Mouse (Mus musculus) erythroblast, embryonic 14.5 days (primary cell): ENCODE measurements at regions not wholly inside any gene's neighbourhood (a gene's known extent, or its start where the extent isn't known, plus 50 kb on each side); places are given as distances from the start of the nearest gene placed in this dataset.
A peak's percentile ranks its signal among the peaks of the same experiment; 100 is the strongest.

Experiments
- H3K27me3 ChIP-seq: 2 replicates; pipeline ENCODE4 v1.6.1; 2012; ENCODE audit warnings: inconsistent platforms; ENCODE audit not compliant: control insufficient read depth
- H3K36me3 ChIP-seq: 2 replicates; pipeline ENCODE4 v1.6.1; 2012; ENCODE audit warnings: mild to moderate bottlenecking, inconsistent platforms; ENCODE audit not compliant: control insufficient read depth
- H3K4me1 ChIP-seq: 2 replicates; pipeline ENCODE4 v1.6.1; 2012; ENCODE audit warnings: inconsistent platforms; ENCODE audit not compliant: control insufficient read depth
- H3K4me3 ChIP-seq: replicated peaks from 2 replicates; pipeline ENCODE3; 2012; ENCODE audit warnings: moderate library complexity, mild to moderate bottlenecking, inconsistent platforms
- H3K9me3 ChIP-seq: 2 replicates; pipeline ENCODE4 v1.6.1; 2012; ENCODE audit warnings: low read length, inconsistent platforms, mixed read lengths; ENCODE audit not compliant: control insufficient read depth
- GATA1 ChIP-seq: IDR thresholded peaks from 2 replicates; pipeline ENCODE4 v1.6.1; 2012; ENCODE audit warnings: low read length, inconsistent platforms, mixed read lengths
- TAL1 ChIP-seq: IDR thresholded peaks from 3 replicates; pipeline ENCODE4 v1.6.1; 2012; ENCODE audit warnings: low read length, inconsistent platforms, mixed read lengths

DNA sequence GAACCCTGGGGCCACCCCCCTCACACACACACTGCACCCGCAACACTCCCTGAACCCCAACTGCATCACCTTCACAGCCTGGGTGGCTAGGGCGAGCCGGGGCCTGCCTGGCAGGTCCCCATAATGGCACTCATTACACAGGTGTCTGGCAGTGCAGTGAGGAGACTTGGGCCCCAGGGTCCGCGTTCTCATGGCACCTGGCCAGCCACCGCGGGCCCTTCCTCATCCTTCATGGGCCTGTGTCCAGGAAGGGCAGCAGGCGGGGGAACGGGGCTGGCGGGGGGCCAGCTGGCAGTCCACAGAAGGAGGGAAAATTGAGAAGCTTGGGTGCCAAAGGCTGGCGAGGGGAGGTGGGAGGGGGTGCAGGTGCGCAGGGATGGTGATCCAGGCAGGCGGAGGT, 78.3 kb upstream of the Tmem189 start:
- no peaks in the 10 kb centered on the region for H3K36me3 ChIP-seq
- no peak overlapping the region for H3K4me3 ChIP-seq
- no peaks in the 10 kb centered on the region for H3K9me3 ChIP-seq
- H3K27me3 ChIP-seq = no peaks in the 10 kb centered on the region
- TF ChIP-seq TAL1 (no peak), GATA1 (no peak)
- peaks cover 30% of the 10 kb centered on the region for H3K4me1 ChIP-seq

DNA sequence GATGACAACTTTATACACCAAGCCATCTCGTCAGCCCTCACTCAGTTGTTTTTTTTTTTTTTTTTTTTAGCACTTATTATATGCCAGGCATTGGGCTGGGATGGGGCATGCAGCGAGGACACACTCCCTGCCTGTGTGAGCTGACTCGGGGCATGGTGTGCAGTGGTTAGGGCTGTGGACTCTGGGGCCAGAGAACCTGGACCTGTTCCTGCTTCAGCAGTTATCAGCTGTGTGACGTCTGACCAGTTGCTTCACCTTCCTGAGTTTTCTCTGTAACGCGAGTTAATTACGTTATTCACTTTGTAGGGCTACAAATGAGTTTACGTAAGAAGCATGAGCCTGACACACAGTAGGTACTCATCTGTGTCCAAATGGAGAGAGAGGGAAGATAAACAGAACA, 77.7 kb upstream of the Tmem189 start:
- TF ChIP-seq GATA1 (no peak), TAL1 (no peak)
- peaks cover 30% of the 10 kb centered on the region for H3K4me1 ChIP-seq

DNA sequence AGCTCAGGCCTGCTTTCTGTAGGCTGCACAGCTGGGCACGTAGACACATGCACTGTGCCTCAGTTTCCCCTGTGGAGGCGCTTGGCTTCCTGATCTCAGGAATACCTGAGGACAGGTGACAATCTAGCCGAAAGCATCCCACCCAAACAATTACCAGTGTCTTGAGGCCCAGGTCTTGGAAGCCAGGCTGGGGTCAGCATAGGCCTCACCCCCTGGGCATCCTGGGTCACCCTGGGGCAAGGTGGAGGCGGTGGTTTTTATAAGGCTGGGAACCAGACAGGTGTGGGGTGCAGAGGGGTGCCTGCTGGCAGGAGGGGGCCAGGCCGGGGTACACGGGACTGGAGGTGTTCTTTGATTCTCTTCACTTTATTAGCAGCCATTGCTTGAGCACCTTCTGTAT, 76.2 kb upstream of the Tmem189 start:
- no peak for TF ChIP-seq TAL1
- Histone ChIP-seq H3K4me1 (peaks cover 30% of the 10 kb centered on the region), H3K4me3 (no peak overlapping the region)

More for the DNA sequence above, 77.7 kb upstream of the Tmem189 start:
- Histone ChIP-seq H3K27me3 (no peaks in the 10 kb centered on the region), H3K36me3 (no peaks in the 10 kb centered on the region), H3K9me3 (no peaks in the 10 kb centered on the region), H3K4me3 (no peak overlapping the region)

DNA sequence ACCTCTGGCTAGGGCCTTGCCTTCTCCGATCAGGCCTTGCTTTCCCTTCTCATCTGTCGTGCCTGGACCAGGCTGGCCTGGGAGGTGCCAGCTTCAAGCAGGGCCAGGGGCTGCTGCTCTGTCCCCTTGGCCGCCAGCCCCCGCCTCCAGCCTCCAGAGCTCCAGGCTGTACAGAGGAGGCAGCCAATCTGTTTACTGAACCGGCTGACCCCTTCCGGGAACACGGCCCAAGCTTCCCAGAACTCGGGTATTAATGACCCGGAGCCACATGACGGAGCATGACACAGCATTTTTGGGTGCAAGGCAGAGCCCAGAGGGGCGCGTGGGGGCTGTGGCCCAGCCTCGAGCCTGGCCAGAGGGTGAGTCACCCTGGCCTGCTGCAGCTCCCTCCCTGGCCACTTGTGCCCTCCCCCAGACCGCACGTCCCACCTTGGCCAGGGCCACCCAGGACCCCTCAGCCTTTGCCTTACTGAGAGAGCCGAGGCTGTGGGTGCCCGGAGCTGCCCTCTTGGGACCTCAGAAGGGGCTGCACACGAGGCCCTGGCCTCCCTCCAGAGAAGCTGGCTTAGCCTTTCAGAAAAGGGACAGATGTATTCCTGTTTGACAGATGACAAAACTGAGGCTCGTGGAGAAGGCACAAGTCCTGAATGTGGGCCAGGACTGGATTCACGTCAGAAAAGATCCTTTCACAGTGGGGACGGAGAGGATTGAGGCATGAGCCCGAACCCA, 75.6 kb upstream of the Tmem189 start:
- Histone ChIP-seq H3K4me3 (peak overlapping the region; percentile 35), H3K4me1 (peaks cover 32% of the 10 kb centered on the region), H3K9me3 (no peaks in the 10 kb centered on the region), H3K27me3 (no peaks in the 10 kb centered on the region), H3K36me3 (no peaks in the 10 kb centered on the region)
- TF ChIP-seq GATA1 (no peak), TAL1 (no peak)

More for the DNA sequence above, 76.2 kb upstream of the Tmem189 start:
- Histone ChIP-seq H3K27me3 (no peaks in the 10 kb centered on the region), H3K9me3 (no peaks in the 10 kb centered on the region), H3K36me3 (no peaks in the 10 kb centered on the region)

DNA sequence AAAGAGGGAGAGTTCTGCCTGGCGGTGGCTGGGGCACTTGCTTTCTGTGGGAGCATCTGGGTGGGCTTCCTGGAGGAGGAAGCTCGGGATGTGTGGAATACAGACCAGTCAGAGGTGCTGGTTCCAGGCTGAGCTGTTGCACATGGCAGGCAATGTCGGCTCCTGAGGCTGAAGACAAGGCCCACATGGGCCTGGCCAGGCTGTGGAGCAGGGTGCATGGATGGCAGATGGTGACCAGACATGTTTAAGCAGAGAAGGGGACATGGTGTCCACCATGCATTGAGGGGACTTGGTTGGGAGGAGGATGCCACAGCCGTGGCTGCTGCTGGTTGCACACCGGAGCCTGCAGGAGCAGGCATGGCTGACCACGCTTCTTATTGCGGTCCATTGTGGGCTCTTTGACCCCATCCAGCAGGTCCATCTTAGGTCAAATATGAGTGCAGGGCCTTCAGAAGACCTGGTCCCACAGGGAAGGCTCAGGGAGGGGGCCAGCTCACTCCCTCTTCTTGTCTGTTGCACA, 74.3 kb upstream of the Tmem189 start:
- TF ChIP-seq GATA1 (no peak), TAL1 (no peak)
- H3K9me3 ChIP-seq = no peaks in the 10 kb centered on the region
- no peaks in the 10 kb centered on the region for H3K27me3 ChIP-seq
- H3K4me3 ChIP-seq = no peak overlapping the region
- H3K36me3 ChIP-seq = no peaks in the 10 kb centered on the region
- H3K4me1 ChIP-seq = peaks cover 35% of the 10 kb centered on the region

DNA sequence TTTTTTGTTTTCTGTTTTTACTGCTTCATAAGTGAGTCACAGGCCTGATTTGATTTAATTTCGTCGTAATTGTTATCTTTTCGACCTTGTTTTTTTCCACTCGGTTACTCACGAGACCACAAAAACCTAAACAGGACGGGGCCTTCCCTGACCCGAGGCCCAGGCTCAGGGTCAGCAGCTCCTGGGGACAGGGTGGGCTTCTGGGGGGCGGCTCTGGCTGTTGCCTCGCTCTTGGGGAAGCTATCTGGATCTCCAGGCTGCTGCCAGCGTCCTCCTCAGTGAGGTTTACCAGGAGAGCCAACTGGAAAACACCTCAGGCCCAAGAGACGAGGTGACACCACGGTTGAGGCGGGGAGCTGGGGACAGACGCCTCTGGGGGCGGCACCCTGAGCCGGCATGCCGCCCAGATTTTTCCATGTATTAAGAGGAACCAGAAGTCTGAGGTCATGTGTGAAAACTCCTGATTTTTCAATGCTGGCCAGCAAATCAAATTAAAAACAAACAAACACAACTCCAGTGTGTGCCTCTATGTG, 71.8 kb upstream of the Tmem189 start:
- TF ChIP-seq GATA1 (no peak), TAL1 (no peak)
- peaks cover 44% of the 10 kb centered on the region for H3K4me1 ChIP-seq

DNA sequence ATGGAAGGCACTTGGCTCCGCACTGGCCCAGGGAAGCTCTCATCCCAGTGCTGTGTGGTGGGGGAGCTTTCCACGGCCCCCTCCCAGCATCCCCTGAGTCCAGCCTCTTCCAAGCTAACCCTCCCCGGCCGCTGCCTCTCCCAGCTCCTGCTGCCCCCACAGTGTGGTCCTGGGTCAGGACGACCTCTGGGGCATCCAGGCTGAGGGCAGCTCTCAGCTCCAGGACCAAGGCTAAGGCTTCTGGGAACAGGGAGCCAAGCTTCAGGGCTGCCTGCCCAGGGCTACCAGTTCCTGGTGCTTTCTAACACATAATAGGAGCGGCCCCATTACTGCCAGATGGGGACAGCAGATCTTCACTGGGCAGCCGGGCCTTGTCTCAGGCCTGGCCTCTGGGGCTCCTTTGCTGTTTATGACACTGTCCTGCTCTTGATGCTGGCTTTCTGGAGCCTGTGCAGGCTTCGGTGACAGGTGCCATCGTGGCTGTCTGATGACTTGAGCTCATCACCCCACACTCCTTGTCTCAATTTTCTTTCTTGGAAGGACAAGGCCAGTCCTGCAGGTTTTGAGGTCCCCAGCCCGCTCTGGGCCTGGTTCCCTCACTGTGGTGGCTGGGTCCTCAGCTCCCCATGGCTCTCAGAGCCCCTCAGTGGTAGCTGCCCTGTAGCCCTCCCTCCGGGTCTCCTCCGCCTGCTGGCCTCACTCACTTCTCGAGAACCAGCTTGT, 71.2 kb upstream of the Tmem189 start:
- no peak overlapping the region for H3K4me3 ChIP-seq

More for the DNA sequence above, 71.8 kb upstream of the Tmem189 start:
- Histone ChIP-seq H3K9me3 (no peaks in the 10 kb centered on the region), H3K4me3 (no peak overlapping the region), H3K27me3 (no peaks in the 10 kb centered on the region), H3K36me3 (no peaks in the 10 kb centered on the region)

DNA sequence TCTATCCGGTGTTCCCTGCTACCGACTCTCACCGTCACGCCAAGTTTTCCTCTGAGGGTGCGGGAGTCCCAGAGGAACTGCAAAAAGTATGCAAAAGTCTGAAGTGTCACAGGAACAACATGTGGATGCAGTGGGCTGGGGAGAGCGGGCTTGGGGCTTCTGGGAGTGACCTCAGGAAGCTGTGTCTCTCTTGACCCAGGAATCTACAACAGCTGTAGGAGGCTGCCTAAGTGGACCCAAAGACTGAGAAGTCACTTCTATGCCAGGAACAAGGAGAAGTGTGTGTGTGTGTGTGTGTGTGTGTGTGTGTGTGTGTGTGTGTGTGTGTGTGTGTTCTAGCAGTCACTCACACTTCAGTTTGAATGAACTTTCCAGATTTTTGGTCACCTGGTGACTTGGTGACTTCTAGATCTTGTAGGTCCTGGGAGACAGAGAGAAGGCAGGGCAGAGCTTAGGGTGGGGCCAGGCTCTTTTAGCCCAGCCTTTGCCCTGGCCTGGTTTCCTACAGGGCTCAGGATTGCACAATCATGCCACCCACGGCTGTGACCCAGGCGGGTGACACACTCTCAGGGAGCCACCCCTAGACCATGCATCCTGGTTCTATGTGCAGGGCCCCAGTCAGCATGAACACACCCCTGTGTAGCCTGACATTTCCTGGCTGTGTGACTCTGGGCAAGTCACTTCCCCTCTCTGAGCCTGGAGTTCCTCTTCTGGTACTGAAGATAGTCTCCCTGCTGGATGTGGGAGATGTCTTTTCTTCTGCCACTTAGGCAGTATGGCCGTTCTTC, 70.2 kb upstream of the Tmem189 start:
- Histone ChIP-seq H3K9me3 (no peaks in the 10 kb centered on the region), H3K36me3 (no peaks in the 10 kb centered on the region), H3K27me3 (no peaks in the 10 kb centered on the region), H3K4me1 (peaks cover 27% of the 10 kb centered on the region), H3K4me3 (no peak overlapping the region)
- TF ChIP-seq GATA1 = no peak
- TF ChIP-seq TAL1 = no peak

More for the DNA sequence above, 71.2 kb upstream of the Tmem189 start:
- Histone ChIP-seq H3K4me1 (peaks cover 38% of the 10 kb centered on the region), H3K27me3 (no peaks in the 10 kb centered on the region), H3K36me3 (no peaks in the 10 kb centered on the region), H3K9me3 (no peaks in the 10 kb centered on the region)
- no peak for TF ChIP-seq TAL1
- TF ChIP-seq GATA1 = no peak
